Mouse (Mus musculus) natural killer cell, adult 2 months (primary cell): ENCODE results near the gene Olfr786.

Experiments used
- DNase-seq, 2 experiments: peaks; one replicate each; pipeline ENCODE4 v3.0.0; 2022; ENCODE audit warnings: low spot score in 2 of 2

The Olfr786 gene

DNA sequence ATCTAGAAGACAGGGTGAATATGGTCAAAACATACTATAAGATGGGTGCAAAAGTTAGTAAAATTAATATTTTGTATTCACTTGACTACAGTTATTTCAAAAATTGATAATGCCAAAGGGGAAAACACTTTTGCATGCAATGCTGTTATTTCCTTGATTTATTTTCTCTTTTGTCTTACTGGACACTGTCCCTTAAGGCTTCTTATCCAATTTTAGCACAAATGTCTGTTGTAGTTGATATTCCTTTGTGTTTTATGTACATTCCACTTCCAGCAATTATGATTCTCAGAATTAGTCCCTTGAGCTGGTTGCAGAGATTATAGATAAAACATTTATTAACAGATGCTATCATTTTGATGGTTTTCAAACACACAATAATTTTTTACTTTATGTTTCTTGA, at the start of gene Olfr786:
Olfr786 (plus strand) TSS at position 301 of the 400 bp plus-strand sequence.
- no peak for DNase-seq

- DNase-seq = no peak
These were observed 43.3 kb upstream of the Olfr786 start, which contains the start of gene Olfr784 for GRCm38 (mm10) chr10:129383783-129384182. Gene Olfr784 (plus strand): TSS chr10:129384083.

DNA sequence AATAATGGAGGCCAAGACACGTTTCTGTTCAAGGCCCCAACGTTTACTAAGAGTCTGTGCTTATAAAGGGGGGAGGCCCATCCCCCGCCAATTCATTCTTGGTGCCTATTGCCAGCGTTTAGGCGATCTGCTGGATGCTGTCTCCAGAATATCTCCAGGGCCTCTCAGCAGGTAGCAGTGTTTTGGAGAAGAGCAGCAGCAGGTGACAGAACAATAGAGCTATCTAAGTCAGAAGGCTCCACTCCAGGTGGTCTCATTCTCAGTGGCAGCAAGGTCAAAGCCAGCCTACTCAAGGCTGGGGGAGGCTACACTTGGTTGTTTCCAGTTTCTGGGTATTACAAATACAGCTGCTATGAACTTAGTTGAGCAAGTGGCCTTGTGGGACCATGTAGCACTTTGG, 26.2 kb upstream of the Olfr786 start:
- no peak for DNase-seq

DNA sequence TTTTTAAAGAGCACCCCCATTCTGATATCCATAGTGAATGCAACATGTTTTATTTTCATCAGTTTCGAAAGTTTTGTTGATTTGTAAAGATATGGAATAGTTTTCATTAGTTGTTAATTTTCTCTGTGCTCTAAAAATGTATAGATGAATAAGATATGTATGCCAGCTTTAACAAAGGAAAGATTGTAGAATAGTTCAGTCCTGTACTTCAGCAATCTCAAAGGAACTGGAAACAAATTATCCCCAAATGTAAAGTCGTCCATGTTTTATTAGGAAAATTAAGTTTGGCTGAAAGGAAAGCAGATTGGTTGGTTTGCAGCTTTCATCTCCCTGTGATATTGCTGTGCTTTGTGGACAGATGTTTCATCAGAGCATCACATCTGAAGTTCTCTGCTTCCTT, 22.0 kb upstream of the Olfr786 start, which contains the start of gene Olfr785:
Olfr785 (plus strand) TSS at position 301 of the 400 bp plus-strand sequence.
- no peak for DNase-seq

DNA sequence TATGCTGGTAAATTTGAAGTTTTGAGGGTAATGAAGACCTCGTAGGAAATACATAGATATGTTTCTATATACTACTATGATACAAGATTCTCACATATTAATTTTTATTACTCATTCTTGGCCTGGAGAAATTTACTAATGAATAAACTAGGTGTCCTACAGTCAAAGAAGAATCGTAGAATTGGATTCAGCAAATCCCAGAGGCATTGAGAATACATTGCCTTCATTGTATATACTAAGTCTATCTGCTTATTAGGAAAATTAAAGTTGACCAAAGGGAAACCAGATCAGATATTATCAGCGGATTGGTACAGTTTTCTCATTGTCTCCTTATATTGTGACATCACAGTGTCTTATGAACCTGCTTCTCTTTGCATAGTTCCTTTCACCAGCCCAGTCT, 34.5 kb downstream of the Olfr786 start, which contains the start of gene Olfr787:
Olfr787 (plus strand) TSS at position 301 of the 400 bp plus-strand sequence.
- no peak for DNase-seq

DNA sequence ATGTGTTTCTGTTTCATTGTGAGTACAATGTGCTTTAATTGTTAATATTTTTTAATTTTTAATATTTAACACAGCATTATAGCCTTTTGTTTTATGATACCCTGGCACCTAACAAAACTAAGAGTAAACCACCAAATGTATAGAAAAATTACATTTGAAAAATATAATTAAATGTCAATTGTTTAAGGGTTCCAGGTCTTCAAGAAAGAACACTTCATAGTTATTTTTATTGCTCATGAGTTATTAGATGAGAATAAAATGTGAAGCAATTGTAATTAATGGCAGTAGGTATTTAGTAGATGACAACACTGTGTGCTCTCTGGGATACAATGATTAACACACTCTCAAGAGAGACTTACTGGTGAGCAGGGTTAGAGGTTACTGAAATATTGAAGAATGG, 43.6 kb downstream of the Olfr786 start, which contains the start of gene Olfr788:
Olfr788 (plus strand) TSS at position 301 of the 400 bp plus-strand sequence.
- DNase-seq = no peak

GRCm38 (mm10) chr10:129473256-129473655, 46.1 kb downstream of the Olfr786 start:
- DNase-seq = no peak

DNA sequence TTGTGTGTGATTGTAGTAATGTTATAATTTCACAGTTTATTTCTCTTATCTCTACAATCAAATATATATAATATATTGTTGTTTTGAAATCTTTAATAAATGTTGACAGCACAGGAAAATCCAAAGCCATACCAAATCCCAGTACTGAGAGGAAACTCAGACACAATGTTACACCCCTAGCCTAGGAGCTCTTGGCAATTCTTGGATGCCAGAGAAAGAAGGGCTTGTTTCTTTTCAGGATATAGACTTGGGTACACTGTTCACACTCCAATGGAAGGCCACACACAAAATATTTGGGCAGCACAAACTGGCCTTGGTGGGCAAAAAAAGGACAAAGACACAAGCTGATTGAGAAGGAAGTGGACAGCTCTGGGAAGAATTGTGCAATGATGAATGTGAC, 46.6 kb downstream of the Olfr786 start:
- no peak for DNase-seq

- DNase-seq = no peak
These were observed 57.3 kb downstream of the Olfr786 start, which contains the start of gene Olfr789 for GRCm38 (mm10) chr10:129484452-129484851. Gene Olfr789 (plus strand): TSS chr10:129484752.
